ENCODE assay signal across 26 mouse cellular contexts in the genomic region with DNA sequence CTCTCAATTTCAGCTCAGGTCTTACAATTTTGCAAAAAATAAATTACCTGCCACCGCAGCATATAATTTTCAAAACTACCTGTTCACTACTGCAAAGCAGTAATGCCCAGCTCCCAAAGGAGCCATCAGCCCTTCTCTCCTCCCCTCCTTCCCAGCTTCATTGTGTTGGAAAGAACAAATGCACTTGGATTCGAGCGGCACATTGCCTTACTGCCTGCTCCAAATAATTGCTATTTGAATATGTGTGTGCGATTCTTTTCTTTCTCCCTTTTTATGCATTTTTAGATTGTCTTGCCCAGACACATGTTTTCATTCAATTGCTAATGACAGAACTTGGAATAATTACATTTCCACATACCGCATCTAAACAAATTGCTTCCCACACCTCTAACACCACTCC.
DNase-seq lines count a peak whose midpoint lies in the region; ATAC-seq and TF ChIP-seq lines count a peak whose summit lies in the region.
"Had no signal": no experiment of that assay in that cellular context is flagged by ENCODE, and none has a peak within 500 bp of the region (broad histone marks: within the 10 kb centered on the region; RNA-seq: fewer than 3 reads in every experiment).

No protein-coding gene starts in this region.

- 66% methylated on average over 5 of the region's 5 CpGs for WGBS in forebrain, embryonic 13.5 days
- WGBS in forebrain, embryonic 10.5 days: 90% methylated on average over 5 of the region's 5 CpGs
- WGBS in forebrain, embryonic 16.5 days: 57% methylated on average over 5 of the region's 5 CpGs
- 72% methylated on average over 5 of the region's 5 CpGs for WGBS in forebrain, embryonic 12.5 days
- WGBS in hindbrain, postnatal 0 days: 69% methylated on average over 5 of the region's 5 CpGs
- 73% methylated on average over 5 of the region's 5 CpGs for WGBS in hindbrain, embryonic 14.5 days

- no peaks in the 10 kb centered on the region for H3K27me3 ChIP-seq in forebrain, embryonic 13.5 days
- no peaks in the 10 kb centered on the region for H3K27me3 ChIP-seq in forebrain, embryonic 10.5 days (ENCODE audit: poor library complexity, severe bottlenecking)
- no peaks in the 10 kb centered on the region for H3K27me3 ChIP-seq in forebrain, embryonic 16.5 days (replicated peaks; ENCODE audit: control insufficient read depth, insufficient read depth, low read length)
- H3K27me3 ChIP-seq in forebrain, embryonic 12.5 days: no peaks in the 10 kb centered on the region
- H3K27me3 ChIP-seq in hindbrain, postnatal 0 days (ENCODE audit: insufficient read depth, low read length): no peaks in the 10 kb centered on the region
- H3K27me3 ChIP-seq in hindbrain, embryonic 14.5 days (ENCODE audit: control insufficient read depth, insufficient read depth, low read length): no peaks in the 10 kb centered on the region
- H3K27me3 ChIP-seq: CH12.LX; embryonic facial prominence, embryonic 13.5 days; embryonic facial prominence, embryonic 15.5 days; Patski had no signal

- no peak for TF ChIP-seq POLR2A in brain, embryonic 14.5 days (IDR thresholded peaks at IDR 0.05; ENCODE audit: borderline replicate concordance, extremely low read depth, insufficient read depth, insufficient read length, poor library complexity, severe bottlenecking)

- H3K27ac ChIP-seq in forebrain, embryonic 13.5 days: no peak overlapping the region
- H3K27ac ChIP-seq in forebrain, embryonic 10.5 days: no peak overlapping the region
- H3K27ac ChIP-seq in forebrain, embryonic 16.5 days (ENCODE audit: low read length): no peak overlapping the region
- no peak overlapping the region for H3K27ac ChIP-seq in forebrain, embryonic 12.5 days
- no peak overlapping the region for H3K27ac ChIP-seq in hindbrain, postnatal 0 days
- no peak overlapping the region for H3K27ac ChIP-seq in hindbrain, embryonic 14.5 days
- H3K27ac ChIP-seq: embryonic facial prominence, embryonic 13.5 days; embryonic facial prominence, embryonic 15.5 days had no signal

- TF ChIP-seq CTCF in hindbrain, postnatal 0 days (IDR thresholded peaks at IDR 0.05; ENCODE audit: low read depth): no peak
- no peak for TF ChIP-seq CTCF in brain, embryonic 14.5 days (IDR thresholded peaks at IDR 0.05; ENCODE audit: borderline replicate concordance, extremely low read depth, insufficient read depth, insufficient read length)

- no peaks in the 10 kb centered on the region for H3K4me1 ChIP-seq in forebrain, embryonic 13.5 days
- H3K4me1 ChIP-seq in forebrain, embryonic 10.5 days: no peaks in the 10 kb centered on the region
- H3K4me1 ChIP-seq in forebrain, embryonic 16.5 days (replicated peaks; ENCODE audit: control insufficient read depth, insufficient read depth, low read length): no peaks in the 10 kb centered on the region
- H3K4me1 ChIP-seq in forebrain, embryonic 12.5 days: no peaks in the 10 kb centered on the region
- no peaks in the 10 kb centered on the region for H3K4me1 ChIP-seq in hindbrain, postnatal 0 days (ENCODE audit: insufficient read depth, low read length)
- no peaks in the 10 kb centered on the region for H3K4me1 ChIP-seq in hindbrain, embryonic 14.5 days (replicated peaks; ENCODE audit: control insufficient read depth, insufficient read depth, low read length)
- H3K4me1 ChIP-seq: embryonic facial prominence, embryonic 13.5 days; embryonic facial prominence, embryonic 15.5 days had no signal

- no peak overlapping the region for H3K4me2 ChIP-seq in forebrain, embryonic 13.5 days
- H3K4me2 ChIP-seq in forebrain, embryonic 16.5 days (ENCODE audit: low read length): no peak overlapping the region
- no peak overlapping the region for H3K4me2 ChIP-seq in forebrain, embryonic 12.5 days
- H3K4me2 ChIP-seq in hindbrain, postnatal 0 days (ENCODE audit: low read depth, low read length): no peak overlapping the region
- no peak overlapping the region for H3K4me2 ChIP-seq in hindbrain, embryonic 14.5 days (replicated peaks)
- H3K4me2 ChIP-seq: embryonic facial prominence, embryonic 13.5 days; embryonic facial prominence, embryonic 15.5 days had no signal

- ATAC-seq in forebrain, embryonic 13.5 days: peak; percentile 45; the same call in 1 of the 2 replicates
- ATAC-seq in forebrain, embryonic 16.5 days: peak; percentile 57
- no peak for ATAC-seq in forebrain, embryonic 12.5 days (ENCODE audit: low FRiP score)
- no peak for ATAC-seq in hindbrain, postnatal 0 days
- ATAC-seq in hindbrain, embryonic 14.5 days (ENCODE audit: low FRiP score): no peak
- ATAC-seq: activated CD4-positive, CD25-positive, alpha-beta regulatory T cell, adult 4 months; CD4-positive, CD25-positive, alpha-beta regulatory T cell, adult 4 months; Patski had no signal

- H3K36me3 ChIP-seq in forebrain, embryonic 13.5 days (ENCODE audit: poor library complexity, severe bottlenecking): no peaks in the 10 kb centered on the region
- H3K36me3 ChIP-seq in forebrain, embryonic 10.5 days (replicated peaks): no peaks in the 10 kb centered on the region
- H3K36me3 ChIP-seq in forebrain, embryonic 16.5 days (ENCODE audit: control insufficient read depth, insufficient read depth): no peaks in the 10 kb centered on the region
- H3K36me3 ChIP-seq in forebrain, embryonic 12.5 days (replicated peaks): no peaks in the 10 kb centered on the region
- no peaks in the 10 kb centered on the region for H3K36me3 ChIP-seq in hindbrain, postnatal 0 days (ENCODE audit: insufficient read depth, low read length)
- H3K36me3 ChIP-seq in hindbrain, embryonic 14.5 days (replicated peaks; ENCODE audit: control insufficient read depth, insufficient read depth): no peaks in the 10 kb centered on the region
- H3K36me3 ChIP-seq: embryonic facial prominence, embryonic 13.5 days; embryonic facial prominence, embryonic 15.5 days; G1E had no signal

- H3K9me3 ChIP-seq in forebrain, embryonic 13.5 days (replicated peaks): no peaks in the 10 kb centered on the region
- no peaks in the 10 kb centered on the region for H3K9me3 ChIP-seq in forebrain, embryonic 10.5 days
- H3K9me3 ChIP-seq in forebrain, embryonic 16.5 days (ENCODE audit: control insufficient read depth, low read length): no peaks in the 10 kb centered on the region
- H3K9me3 ChIP-seq in forebrain, embryonic 12.5 days: no peaks in the 10 kb centered on the region
- no peaks in the 10 kb centered on the region for H3K9me3 ChIP-seq in hindbrain, postnatal 0 days (ENCODE audit: low read length)
- H3K9me3 ChIP-seq in hindbrain, embryonic 14.5 days (ENCODE audit: control insufficient read depth, low read length): no peaks in the 10 kb centered on the region
- H3K9me3 ChIP-seq: embryonic facial prominence, embryonic 13.5 days; embryonic facial prominence, embryonic 15.5 days; G1E had no signal

- H3K4me3 ChIP-seq in forebrain, embryonic 13.5 days: no peak overlapping the region
- no peak overlapping the region for H3K4me3 ChIP-seq in forebrain, embryonic 10.5 days
- H3K4me3 ChIP-seq in forebrain, embryonic 16.5 days (replicated peaks; ENCODE audit: low read length): no peak overlapping the region
- no peak overlapping the region for H3K4me3 ChIP-seq in forebrain, embryonic 12.5 days (replicated peaks)
- no peak overlapping the region for H3K4me3 ChIP-seq in hindbrain, postnatal 0 days (ENCODE audit: low read length)
- H3K4me3 ChIP-seq in hindbrain, embryonic 14.5 days (replicated peaks; ENCODE audit: low read length): no peak overlapping the region
- H3K4me3 ChIP-seq: embryonic facial prominence, embryonic 13.5 days; embryonic facial prominence, embryonic 15.5 days; erythroblast, embryonic 14.5 days had no signal

- H3K9ac ChIP-seq in forebrain, embryonic 13.5 days: no peak overlapping the region
- no peak overlapping the region for H3K9ac ChIP-seq in forebrain, embryonic 16.5 days (replicated peaks; ENCODE audit: low read depth, low read length)
- no peak overlapping the region for H3K9ac ChIP-seq in forebrain, embryonic 12.5 days
- no peak overlapping the region for H3K9ac ChIP-seq in hindbrain, postnatal 0 days (replicated peaks; ENCODE audit: low read length)
- no peak overlapping the region for H3K9ac ChIP-seq in hindbrain, embryonic 14.5 days
- H3K9ac ChIP-seq: embryonic facial prominence, embryonic 13.5 days; embryonic facial prominence, embryonic 15.5 days had no signal

- DNase-seq in forebrain, embryonic 10.5 days (ENCODE audit: extremely low spot score, low spot score): no peak
- DNase-seq in hindbrain, postnatal 0 days (ENCODE audit: low spot score): peak; percentile 4
- no peak for DNase-seq in hindbrain, embryonic 14.5 days (ENCODE audit: low spot score)
- DNase-seq in brain, embryonic 14.5 days (ENCODE audit: low read depth): peak; percentile 19
- DNase-seq: adrenal gland, adult 8-10 months; adrenal gland, postnatal 14 days; adrenal gland, postnatal 36 days; B cell, adult 2 months; cerebellum, adult 11 months; cerebellum, adult 18-20 months; cerebellum, adult 8-10 months; cerebellum, adult 9-11 months; cerebellum, postnatal 14 days; cerebellum, postnatal 36 days; embryo, embryonic 11 days had no signal

Comparison
In these comparisons a context has a peak if more than half of its experiments do, and no peak if none do; other contexts are left out.
1. ATAC-seq: peak in forebrain, embryonic 13.5 days (single experiment) and forebrain, embryonic 16.5 days (single experiment); none in forebrain, embryonic 12.5 days (single experiment), hindbrain, postnatal 0 days (single experiment) and hindbrain, embryonic 14.5 days (single experiment).
2. DNase-seq: peak in hindbrain, postnatal 0 days (single experiment) and brain, embryonic 14.5 days (single experiment); none in forebrain, embryonic 10.5 days (single experiment) and hindbrain, embryonic 14.5 days (single experiment).